Mouse (Mus musculus): ENCODE results near the gene Mllt3. TPM values are rescaled to one million over a fixed set of nuclear protein-coding genes. Genes with fewer than 3 reads are reported as not detected.

Gene Mllt3
- total and polyA plus RNA-seq, 2 experiments: 0.62 to 2.6 TPM

DNA sequence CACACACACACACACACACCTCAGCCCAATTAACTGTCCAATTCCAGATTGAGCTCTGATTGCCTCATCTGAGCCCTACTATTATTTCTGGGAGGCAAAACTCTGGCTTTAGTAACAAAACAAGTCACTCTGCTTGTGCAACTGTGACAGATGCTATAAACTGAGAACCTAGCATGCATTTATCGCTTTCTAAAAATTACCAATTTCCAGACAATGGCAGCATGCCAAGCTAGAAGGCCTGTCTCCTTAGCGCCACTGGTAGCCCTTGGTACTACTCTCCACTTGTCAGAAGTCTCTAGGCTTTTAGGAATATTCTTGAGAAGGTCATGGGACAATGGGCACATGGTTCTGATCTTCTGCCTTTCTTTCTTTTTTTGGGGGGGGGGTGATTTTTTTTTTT lies 257.4 kb downstream of the Mllt3 start:
- H3K36me3 ChIP-seq (ENCODE audit: control insufficient read depth, insufficient read depth, low read length): no peaks in the 10 kb centered on the region
- TF ChIP-seq CTCF (IDR thresholded peaks at IDR 0.05; ENCODE audit: low read depth, low read length): no peak
- no peak for TF ChIP-seq POLR2A (IDR thresholded peaks at IDR 0.05; ENCODE audit: extremely low read depth, insufficient read depth, low read length)
- DNase-seq (ENCODE audit: extremely low read depth, low read depth, low spot score): no peak
- H3K9ac ChIP-seq (ENCODE audit: low read depth, low read length): no peak overlapping the region
- no peaks in the 10 kb centered on the region for H3K4me1 ChIP-seq (ENCODE audit: control insufficient read depth, insufficient read depth, low read length)
- no peaks in the 10 kb centered on the region for H3K27me3 ChIP-seq (ENCODE audit: control insufficient read depth, insufficient read depth, low read length)
- H3K79me2 ChIP-seq (ENCODE audit: control insufficient read depth, insufficient read depth, low read length): no peaks in the 10 kb centered on the region
- H3K27ac ChIP-seq (replicated peaks; ENCODE audit: insufficient read depth, low read depth, low read length): no peak overlapping the region
- H3K4me3 ChIP-seq (ENCODE audit: insufficient read depth, low read depth, low read length): no peak overlapping the region
- WGBS: 91% methylated on average over 2 of the region's 2 CpGs

DNA sequence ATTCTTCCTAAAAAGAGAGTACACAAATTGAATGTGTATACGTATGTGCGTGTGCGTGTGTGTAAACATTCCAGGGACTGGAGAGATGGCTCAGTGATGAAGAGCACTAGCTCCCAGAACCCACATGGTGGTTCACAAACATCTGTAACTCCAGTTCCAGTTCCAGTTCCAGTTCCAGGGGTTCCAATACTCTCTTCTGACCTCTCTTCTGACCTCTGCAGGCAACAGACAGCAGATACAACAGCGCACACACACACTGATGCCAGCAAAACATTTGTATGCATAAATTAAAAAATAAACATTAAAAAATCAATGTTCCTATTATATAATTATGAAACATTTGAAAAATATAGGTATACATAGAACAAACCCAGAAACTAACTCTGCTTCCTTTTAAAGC lies 258.6 kb downstream of the Mllt3 start:
- no peaks in the 10 kb centered on the region for H3K27me3 ChIP-seq (ENCODE audit: control insufficient read depth, insufficient read depth, low read length)
- H3K36me3 ChIP-seq (ENCODE audit: control insufficient read depth, insufficient read depth, low read length): no peaks in the 10 kb centered on the region
- TF ChIP-seq CTCF (IDR thresholded peaks at IDR 0.05; ENCODE audit: low read depth, low read length) (no peak), POLR2A (IDR thresholded peaks at IDR 0.05; ENCODE audit: extremely low read depth, insufficient read depth, low read length) (no peak)
- no peak overlapping the region for H3K4me3 ChIP-seq (ENCODE audit: insufficient read depth, low read depth, low read length)
- 91% methylated on average over 4 of the region's 4 CpGs for WGBS
- H3K79me2 ChIP-seq (ENCODE audit: control insufficient read depth, insufficient read depth, low read length): no peaks in the 10 kb centered on the region
- H3K4me1 ChIP-seq (ENCODE audit: control insufficient read depth, insufficient read depth, low read length): no peaks in the 10 kb centered on the region
- DNase-seq (ENCODE audit: extremely low read depth, low read depth, low spot score): no peak
- no peak overlapping the region for H3K9ac ChIP-seq (ENCODE audit: low read depth, low read length)
- no peak overlapping the region for H3K27ac ChIP-seq (replicated peaks; ENCODE audit: insufficient read depth, low read depth, low read length)

DNA sequence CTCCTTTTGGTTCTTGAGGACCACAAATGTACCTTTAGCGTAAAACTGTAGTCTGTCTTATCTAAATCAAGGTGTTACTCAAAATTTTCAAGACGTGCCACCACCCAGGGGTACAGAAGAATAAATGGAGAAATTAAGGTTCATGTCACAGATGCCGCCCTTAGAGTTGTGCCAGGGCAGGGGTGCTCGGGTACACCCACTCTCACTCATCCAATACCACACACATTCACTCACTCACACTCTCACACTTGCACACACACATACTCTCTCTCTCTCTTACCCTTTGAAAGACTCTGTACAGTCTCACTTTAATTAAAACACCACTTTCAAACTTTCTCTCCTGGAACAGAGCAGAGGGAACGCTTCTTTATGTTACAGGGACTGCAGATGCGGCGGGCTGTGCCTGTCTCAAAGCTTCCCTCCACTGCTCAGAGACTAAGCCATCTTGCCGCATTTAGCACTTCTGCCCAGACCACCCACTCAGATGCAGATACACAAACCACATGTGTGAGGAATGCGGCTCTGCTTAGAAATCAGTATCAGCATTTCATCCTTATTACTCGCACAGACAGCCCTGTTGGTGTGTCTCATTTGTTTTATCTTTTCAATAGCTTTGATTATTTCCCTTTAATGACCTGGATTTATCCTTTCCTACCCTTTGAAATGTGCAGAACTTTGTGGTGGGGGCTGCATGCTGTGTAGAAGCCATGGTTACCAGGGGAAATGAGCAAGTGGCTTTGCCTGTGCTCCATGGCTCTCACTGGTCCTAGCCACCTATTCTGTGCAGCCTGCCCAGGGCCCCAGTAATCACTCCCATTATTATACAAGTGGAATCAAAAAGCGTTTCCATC lies 265.2 kb downstream of the Mllt3 start:
- DNase-seq (ENCODE audit: extremely low read depth, low read depth, low spot score): no peak
- no peak for TF ChIP-seq CTCF (IDR thresholded peaks at IDR 0.05; ENCODE audit: low read depth, low read length)
- no peak for TF ChIP-seq POLR2A (IDR thresholded peaks at IDR 0.05; ENCODE audit: extremely low read depth, insufficient read depth, low read length)

DNA sequence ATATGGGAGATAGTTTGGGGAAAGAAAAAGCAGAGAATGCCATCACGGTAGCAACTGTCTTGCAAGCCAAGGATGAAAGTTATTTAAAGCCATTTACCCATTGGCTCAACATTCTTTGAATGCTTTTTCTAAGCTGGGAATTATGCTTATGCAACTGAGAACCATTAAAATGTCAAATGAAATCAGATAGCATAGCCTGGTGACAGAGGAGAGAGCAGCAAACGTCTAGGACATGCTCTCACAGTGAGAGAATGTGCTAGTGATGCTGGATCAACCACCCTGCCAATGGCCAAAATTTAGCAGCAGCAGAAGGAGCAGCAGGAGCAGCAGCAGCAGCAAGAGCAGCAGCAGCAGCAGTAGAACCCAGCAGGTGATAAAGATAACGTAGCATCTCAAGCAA lies 267.4 kb downstream of the Mllt3 start:
- no peak overlapping the region for H3K27ac ChIP-seq (replicated peaks; ENCODE audit: insufficient read depth, low read depth, low read length)
- no peak overlapping the region for H3K9ac ChIP-seq (ENCODE audit: low read depth, low read length)
- H3K4me1 ChIP-seq (ENCODE audit: control insufficient read depth, insufficient read depth, low read length): no peaks in the 10 kb centered on the region
- H3K27me3 ChIP-seq (ENCODE audit: control insufficient read depth, insufficient read depth, low read length): no peaks in the 10 kb centered on the region
- no peak for TF ChIP-seq POLR2A (IDR thresholded peaks at IDR 0.05; ENCODE audit: extremely low read depth, insufficient read depth, low read length)
- no peak for TF ChIP-seq CTCF (IDR thresholded peaks at IDR 0.05; ENCODE audit: low read depth, low read length)
- no peaks in the 10 kb centered on the region for H3K36me3 ChIP-seq (ENCODE audit: control insufficient read depth, insufficient read depth, low read length)
- H3K79me2 ChIP-seq (ENCODE audit: control insufficient read depth, insufficient read depth, low read length): no peaks in the 10 kb centered on the region
- H3K4me3 ChIP-seq (ENCODE audit: insufficient read depth, low read depth, low read length): no peak overlapping the region
- WGBS: 61% methylated on average over 3 of the region's 3 CpGs
- DNase-seq (ENCODE audit: extremely low read depth, low read depth, low spot score): no peak

More for the DNA sequence above, 265.2 kb downstream of the Mllt3 start:
- Histone ChIP-seq H3K4me3 (ENCODE audit: insufficient read depth, low read depth, low read length) (no peak overlapping the region), H3K36me3 (ENCODE audit: control insufficient read depth, insufficient read depth, low read length) (no peaks in the 10 kb centered on the region), H3K27ac (replicated peaks; ENCODE audit: insufficient read depth, low read depth, low read length) (no peak overlapping the region), H3K27me3 (ENCODE audit: control insufficient read depth, insufficient read depth, low read length) (no peaks in the 10 kb centered on the region), H3K9ac (ENCODE audit: low read depth, low read length) (no peak overlapping the region), H3K79me2 (ENCODE audit: control insufficient read depth, insufficient read depth, low read length) (no peaks in the 10 kb centered on the region), H3K4me1 (ENCODE audit: control insufficient read depth, insufficient read depth, low read length) (no peaks in the 10 kb centered on the region)
- WGBS: 69% methylated on average over 11 of the region's 11 CpGs

DNA sequence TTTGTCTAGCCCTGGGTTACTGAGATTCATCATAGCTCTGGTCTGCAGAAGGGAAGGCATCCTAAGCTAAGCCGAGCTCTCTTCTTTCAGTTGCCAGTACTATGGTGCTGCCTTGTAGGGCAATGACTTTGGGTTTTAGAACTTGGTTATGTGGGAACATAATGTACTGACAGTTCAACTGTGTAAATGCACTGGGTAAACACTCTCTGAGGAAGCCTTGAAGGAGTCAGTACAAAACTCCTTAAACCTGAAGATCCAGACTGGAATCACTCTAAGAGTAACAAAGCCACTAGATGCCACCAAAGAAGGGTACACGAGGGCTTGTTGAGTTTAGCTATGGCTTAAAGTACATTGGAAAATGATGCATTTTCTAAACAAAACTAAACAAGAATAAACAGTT lies 272.1 kb downstream of the Mllt3 start:
- H3K4me1 ChIP-seq (ENCODE audit: control insufficient read depth, insufficient read depth, low read length): no peaks in the 10 kb centered on the region
- no peak overlapping the region for H3K4me3 ChIP-seq (ENCODE audit: insufficient read depth, low read depth, low read length)
- H3K36me3 ChIP-seq (ENCODE audit: control insufficient read depth, insufficient read depth, low read length): no peaks in the 10 kb centered on the region
- H3K27ac ChIP-seq (replicated peaks; ENCODE audit: insufficient read depth, low read depth, low read length): no peak overlapping the region
- no peaks in the 10 kb centered on the region for H3K79me2 ChIP-seq (ENCODE audit: control insufficient read depth, insufficient read depth, low read length)
- H3K27me3 ChIP-seq (ENCODE audit: control insufficient read depth, insufficient read depth, low read length): no peaks in the 10 kb centered on the region; the same call in 1 of the 2 replicates
- DNase-seq (ENCODE audit: extremely low read depth, low read depth, low spot score): no peak
- H3K9ac ChIP-seq (ENCODE audit: low read depth, low read length): no peak overlapping the region
- no peak for TF ChIP-seq POLR2A (IDR thresholded peaks at IDR 0.05; ENCODE audit: extremely low read depth, insufficient read depth, low read length)
- no peak for TF ChIP-seq CTCF (IDR thresholded peaks at IDR 0.05; ENCODE audit: low read depth, low read length)
- 75% methylated on average over 2 of the region's 2 CpGs for WGBS

DNA sequence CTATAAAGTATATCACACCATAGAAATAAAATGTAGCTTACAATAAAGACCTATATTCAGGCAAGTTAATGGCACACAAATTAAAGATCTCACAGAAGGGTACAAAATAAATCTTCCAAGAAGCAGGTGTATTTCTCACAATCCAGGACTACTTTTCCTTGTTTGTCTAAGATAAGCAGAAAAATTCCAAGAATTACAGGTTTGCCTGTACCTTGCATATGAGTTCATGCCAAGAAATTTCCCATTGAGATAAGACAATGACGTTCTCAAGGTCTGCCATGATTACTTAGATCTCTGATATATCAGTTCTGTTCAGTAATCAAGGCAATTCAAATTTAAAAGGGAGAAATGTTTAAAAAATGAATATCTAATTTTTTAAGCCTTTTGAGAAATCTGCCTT lies 272.9 kb downstream of the Mllt3 start:
- Histone ChIP-seq H3K79me2 (ENCODE audit: control insufficient read depth, insufficient read depth, low read length) (no peaks in the 10 kb centered on the region), H3K27ac (replicated peaks; ENCODE audit: insufficient read depth, low read depth, low read length) (no peak overlapping the region)

More for the DNA sequence above, 272.9 kb downstream of the Mllt3 start:
- no peaks in the 10 kb centered on the region; the same call in 1 of the 2 replicates for H3K27me3 ChIP-seq (ENCODE audit: control insufficient read depth, insufficient read depth, low read length)
- no peaks in the 10 kb centered on the region for H3K4me1 ChIP-seq (ENCODE audit: control insufficient read depth, insufficient read depth, low read length)
- TF ChIP-seq CTCF (IDR thresholded peaks at IDR 0.05; ENCODE audit: low read depth, low read length): no peak
- no peak for TF ChIP-seq POLR2A (IDR thresholded peaks at IDR 0.05; ENCODE audit: extremely low read depth, insufficient read depth, low read length)
- no peak for DNase-seq (ENCODE audit: extremely low read depth, low read depth, low spot score)
- H3K36me3 ChIP-seq (ENCODE audit: control insufficient read depth, insufficient read depth, low read length): no peaks in the 10 kb centered on the region
- no peak overlapping the region for H3K9ac ChIP-seq (ENCODE audit: low read depth, low read length)
- no peak overlapping the region for H3K4me3 ChIP-seq (ENCODE audit: insufficient read depth, low read depth, low read length)
- 60% methylated on average over 1 of the region's 1 CpGs for whole genome bisulfite sequencing

Measured in liver, adult 2 months (tissue).